Mouse (Mus musculus): Measurements from ENCODE around the gene Lrrc4b.

Lrrc4b gene

GRCm38 (mm10) chr7:44436267-44436666 is 7.4 kb downstream of the Lrrc4b start:
- DNase-seq (ENCODE audit: low spot score in 2 of 2), result no peak

GRCm38 (mm10) chr7:44437188-44437587 is 8.4 kb downstream of the Lrrc4b start:
- no peak for DNase-seq (ENCODE audit: low spot score in 2 of 2)

GRCm38 (mm10) chr7:44437933-44438332 is 9.1 kb downstream of the Lrrc4b start:
- no peak for DNase-seq (ENCODE audit: low spot score in 2 of 2)

- DNase-seq (ENCODE audit: low spot score in 2 of 2), result no peak
These were observed 10.9 kb downstream of the Lrrc4b start for GRCm38 (mm10) chr7:44439696-44440095.

- no peak for DNase-seq (ENCODE audit: low spot score in 2 of 2)
These were observed 11.7 kb downstream of the Lrrc4b start for GRCm38 (mm10) chr7:44440479-44440878.

GRCm38 (mm10) chr7:44441180-44441579 is 12.4 kb downstream of the Lrrc4b start:
- DNase-seq (ENCODE audit: low spot score in 2 of 2), result no peak

GRCm38 (mm10) chr7:44441648-44442109 is 12.9 kb downstream of the Lrrc4b start:
- no peak for DNase-seq (ENCODE audit: low spot score in 2 of 2)

- no peak for DNase-seq (ENCODE audit: low spot score in 2 of 2)
These were observed 13.6 kb downstream of the Lrrc4b start for GRCm38 (mm10) chr7:44442407-44442821.

- DNase-seq (ENCODE audit: low spot score in 2 of 2), result no peak
These were observed 14.7 kb downstream of the Lrrc4b start for GRCm38 (mm10) chr7:44443268-44444173.

GRCm38 (mm10) chr7:44444886-44445527 is 16.2 kb downstream of the Lrrc4b start:
- DNase-seq (ENCODE audit: low spot score in 2 of 2), result no peak

- DNase-seq (ENCODE audit: low spot score in 2 of 2), result no peak
These were observed 16.7 kb downstream of the Lrrc4b start for GRCm38 (mm10) chr7:44445528-44445923.

GRCm38 (mm10) chr7:44446070-44446855 is 17.4 kb downstream of the Lrrc4b start:
- DNase-seq (ENCODE audit: low spot score in 2 of 2), result no peak

- DNase-seq (ENCODE audit: low spot score in 2 of 2), result no peak
These were observed 24.4 kb downstream of the Lrrc4b start for GRCm38 (mm10) chr7:44453256-44453655.

- DNase-seq (ENCODE audit: low spot score in 2 of 2), result no peak
These were observed 27.5 kb downstream of the Lrrc4b start for GRCm38 (mm10) chr7:44456302-44456701.

- DNase-seq (ENCODE audit: low spot score in 2 of 2), result no peak
These were observed 31.2 kb downstream of the Lrrc4b start for GRCm38 (mm10) chr7:44460067-44460466.

- DNase-seq (ENCODE audit: low spot score in 2 of 2), result no peak
These were observed 32.1 kb downstream of the Lrrc4b start for GRCm38 (mm10) chr7:44460767-44461502.

GRCm38 (mm10) chr7:44461503-44462217 is 32.8 kb downstream of the Lrrc4b start:
- DNase-seq (ENCODE audit: low spot score in 2 of 2), result no peak

GRCm38 (mm10) chr7:44462218-44463055 is 33.6 kb downstream of the Lrrc4b start:
- DNase-seq (ENCODE audit: low spot score in 2 of 2), result no peak

GRCm38 (mm10) chr7:44463056-44463425 is 34.2 kb downstream of the Lrrc4b start:
- DNase-seq (ENCODE audit: low spot score in 2 of 2), result no peak

All from left cerebral cortex, adult 9 months (tissue).